Mouse (Mus musculus): ENCODE measurements at regions not wholly inside any gene's neighbourhood (a gene's known extent, or its start where the extent isn't known, plus 50 kb on each side); places are given as distances from the start of the nearest gene placed in this dataset.

GRCm38 (mm10) chr2:178596312-178597083 is 166.2 kb downstream of the Cdh26 start:
- TF ChIP-seq GATA1 (IDR thresholded peaks at IDR 0.05; ENCODE audit: borderline replicate concordance, low read length) (no peak), TAL1 (conservative IDR thresholded peaks at IDR 0.05; ENCODE audit: low read depth, low read length) (no peak)
